Mouse (Mus musculus): Measurements from ENCODE around the gene 5330417C22Rik. TPM values are rescaled to one million over a fixed set of nuclear protein-coding genes. Genes with fewer than 3 reads are reported as not detected.

The 5330417C22Rik gene
- total RNA-seq, 2 experiments from 2014 or later = 26.1 to 29.7 TPM

- DNase-seq = no peak
These were observed 122.5 kb downstream of the 5330417C22Rik start for GRCm38 (mm10) chr3:108413634-108414360.

DNA sequence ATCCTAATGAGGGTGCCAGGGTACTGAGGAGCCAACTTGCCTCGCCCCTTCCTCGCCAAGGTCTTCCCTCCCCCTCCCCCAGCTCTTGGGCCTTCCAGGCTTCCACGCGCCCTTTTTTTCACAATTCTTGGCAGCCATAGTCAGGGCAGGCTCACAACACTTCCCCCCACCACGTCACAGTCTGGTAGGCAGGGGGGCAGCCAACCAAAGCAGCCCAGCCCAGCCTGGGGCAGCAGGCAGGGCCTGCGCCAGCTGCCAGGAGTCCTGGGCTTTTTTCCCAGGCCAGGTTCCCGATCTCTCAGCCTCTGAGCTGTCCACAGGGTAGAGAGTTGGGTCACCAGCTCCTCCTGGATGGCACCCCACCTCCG is 124.6 kb downstream of the 5330417C22Rik start:
- DNase-seq = peak; percentile 55 to 70

DNA sequence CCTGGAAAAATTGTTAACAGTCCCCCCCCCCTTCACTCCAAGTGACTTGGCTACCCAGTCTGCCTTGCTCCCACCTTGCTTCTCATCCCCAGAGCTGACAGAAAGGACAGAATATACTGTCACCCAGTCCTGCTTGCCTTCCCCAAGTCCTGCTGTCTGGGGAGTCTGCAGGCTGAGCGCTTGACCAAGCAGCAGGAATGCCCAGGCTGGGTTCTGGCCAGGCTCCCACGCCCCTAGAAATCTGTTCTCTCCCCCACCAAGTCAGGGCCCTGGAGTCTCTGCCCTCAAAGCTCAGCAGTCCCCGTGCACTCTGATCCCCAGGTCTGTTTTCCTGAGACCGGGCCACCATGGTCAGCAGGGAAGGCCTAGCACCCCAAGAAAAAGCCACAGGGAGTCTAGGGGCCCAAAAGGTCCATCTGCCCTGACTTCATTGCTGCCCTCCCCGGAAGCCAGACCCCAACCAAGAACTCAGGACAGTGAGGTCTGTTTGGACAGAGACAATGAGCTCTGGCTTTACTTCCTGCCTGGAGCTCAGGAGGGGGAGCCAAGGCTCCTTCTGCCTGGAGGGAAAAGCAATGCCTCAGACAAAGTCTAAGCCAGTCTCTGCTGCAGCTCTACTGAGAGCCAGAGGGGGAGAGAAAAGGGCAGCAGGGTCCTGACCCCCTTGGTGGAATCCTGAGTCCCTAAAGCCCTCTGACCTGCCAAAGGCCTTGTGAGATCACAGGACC is 125.1 kb downstream of the 5330417C22Rik start:
- DNase-seq = no peak

GRCm38 (mm10) chr3:108410359-108410714 is 126.0 kb downstream of the 5330417C22Rik start:
- no peak for DNase-seq

GRCm38 (mm10) chr3:108409656-108410358 is 126.5 kb downstream of the 5330417C22Rik start:
- DNase-seq = no peak

- DNase-seq = no peak
These were observed 127.8 kb downstream of the 5330417C22Rik start for GRCm38 (mm10) chr3:108408517-108409008.

GRCm38 (mm10) chr3:108406306-108406885 is 129.9 kb downstream of the 5330417C22Rik start:
- peak in 1 of 2 experiments; percentile 47 for DNase-seq

Small RNA genes within 50 kb of the gene (microRNA-seq; reads per million reads assigned to microRNA genes)
- 0 reads per million in 2 experiments for gene Gm22860

Other genes starting within 250 kb of the 5330417C22Rik start
- gene Mybphl, start 171.6 kb downstream of the 5330417C22Rik start, total RNA-seq (2021) = 1 to 10 TPM; 1.8 to 1.9 TPM
- 10 to 100 TPM; 18.4 TPM for gene Psrc1, start 152.7 kb downstream of the 5330417C22Rik start, total RNA-seq (2021)
- gene Celsr2, start 121.0 kb downstream of the 5330417C22Rik start, total RNA-seq (2021) = 100 to 1,000 TPM; 178 to 190 TPM
- 100 to 1,000 TPM; 190 to 210 TPM for gene Sars, start 91.3 kb downstream of the 5330417C22Rik start, total RNA-seq (2021)
- 1 to 10 TPM; 2.4 to 2.9 TPM for gene 1700013F07Rik, start 2.4 kb downstream of the 5330417C22Rik start, total RNA-seq (2021)
- gene Tmem167b, start 25.9 kb upstream of the 5330417C22Rik start, total RNA-seq (2021) = 10 to 100 TPM; 51.2 to 54.0 TPM
- gene Taf13, start 35.2 kb upstream of the 5330417C22Rik start, total RNA-seq (2021) = 10 to 100 TPM; 25.1 to 26.2 TPM
- gene Wdr47, start 54.7 kb upstream of the 5330417C22Rik start, total RNA-seq (2021) = 100 to 1,000 TPM; 129 to 132 TPM
- gene Clcc1, start 117.4 kb upstream of the 5330417C22Rik start, total RNA-seq (2021) = 10 to 100 TPM; 29.1 to 29.4 TPM
- 10 to 100 TPM; 15.9 to 19.6 TPM for gene Gpsm2, start 185.8 kb upstream of the 5330417C22Rik start, total RNA-seq (2021)
- gene Aknad1, start 203.1 kb upstream of the 5330417C22Rik start, total RNA-seq (2021) = under 1 TPM; 0.10 to 0.13 TPM